Mouse (Mus musculus) heart, adult 11 months (tissue): ENCODE measurements around the gene Bri3bp.
"Not testable (repeated sequence)": the region's sequence is repeated elsewhere in the genome, so short reads cannot be mapped to it uniquely, and the experiment has no call there.

Experiments used
- DNase-seq: peaks from one replicate; pipeline ENCODE4 v3.0.0; 2022

The Bri3bp gene

GRCm38 (mm10) chr5:125486088-125486487 lies 44.7 kb downstream of the Bri3bp start:
- no peak for DNase-seq

- DNase-seq: peak; percentile 82
These were observed 46.2 kb downstream of the Bri3bp start for GRCm38 (mm10) chr5:125487375-125488115.

GRCm38 (mm10) chr5:125488116-125488455 lies 46.7 kb downstream of the Bri3bp start:
- peak; percentile 86 for DNase-seq

GRCm38 (mm10) chr5:125488953-125489352 lies 47.6 kb downstream of the Bri3bp start:
- not testable (repeated sequence) for DNase-seq

DNA sequence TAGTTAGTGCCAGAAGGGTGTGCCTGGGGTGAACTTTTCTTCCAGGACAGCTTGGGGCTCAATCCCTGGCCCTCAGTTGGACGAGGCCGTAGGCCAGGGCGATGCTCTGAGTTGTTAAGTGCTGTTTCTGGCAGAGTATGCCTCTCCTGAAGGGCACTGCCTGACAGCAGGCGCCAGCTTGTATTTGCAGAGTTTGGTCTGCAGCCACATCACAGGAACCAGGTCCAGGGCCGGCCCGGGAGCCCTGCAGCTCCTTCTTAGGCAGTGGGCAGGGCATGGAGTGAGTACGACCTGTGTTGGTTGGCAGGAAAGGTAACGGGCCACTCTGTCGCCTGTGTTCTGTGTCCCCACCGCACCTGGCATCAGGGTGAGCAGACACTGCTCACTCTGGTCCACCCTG lies 49.7 kb downstream of the Bri3bp start:
- DNase-seq: peak; percentile 98

DNA sequence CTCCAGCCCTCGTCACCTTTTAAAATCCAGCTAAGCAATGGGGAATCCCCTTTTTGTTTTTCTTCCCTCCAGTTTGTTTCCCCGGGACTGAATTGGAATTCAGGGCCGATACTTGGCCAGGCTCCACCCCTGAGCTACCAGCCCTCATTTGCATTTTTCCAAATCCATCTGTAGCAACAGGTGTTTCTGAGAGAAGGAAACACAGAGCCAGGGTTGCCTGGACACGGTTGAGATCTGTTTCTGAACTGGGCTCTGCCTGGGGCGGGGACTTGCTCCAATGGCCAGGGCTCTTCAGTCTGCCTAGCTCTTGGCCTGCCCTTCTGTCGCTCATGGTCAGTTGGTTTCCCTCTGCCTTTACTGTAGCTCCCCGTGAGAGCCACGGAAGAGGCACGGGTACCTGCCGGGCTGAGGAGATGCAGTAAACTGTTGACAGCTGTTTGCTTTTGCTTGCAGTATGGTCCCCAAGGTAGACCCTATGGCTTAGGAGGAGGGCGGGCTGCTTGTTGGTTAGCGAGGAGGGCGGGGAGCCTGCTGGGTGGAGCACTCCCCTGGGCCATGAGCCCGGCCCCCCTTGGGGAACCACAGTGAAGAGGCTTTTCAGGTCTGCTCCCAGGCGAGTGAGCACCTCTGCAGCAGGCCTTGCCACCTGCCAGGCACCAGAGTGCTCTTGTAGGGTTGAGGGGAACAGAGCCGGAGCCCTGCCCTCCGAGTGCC lies 51.2 kb downstream of the Bri3bp start:
- no peak for DNase-seq

DNA sequence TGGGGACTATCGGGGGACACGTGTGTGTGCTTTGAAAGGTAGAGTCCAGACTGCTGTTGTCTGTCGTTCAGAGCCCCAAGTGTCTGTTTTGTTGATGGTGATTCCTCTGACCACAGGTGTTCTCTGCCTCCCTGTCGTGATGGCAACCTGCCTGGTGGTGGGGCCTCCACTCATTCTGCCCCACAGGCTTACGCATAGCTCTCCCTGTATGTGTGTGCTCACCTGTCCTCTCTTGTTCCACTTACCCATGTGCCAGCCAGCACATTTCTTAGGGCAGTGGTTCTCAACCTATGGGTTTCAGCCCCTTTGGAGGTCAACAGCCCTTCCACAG lies 51.7 kb downstream of the Bri3bp start:
- no peak for DNase-seq

DNA sequence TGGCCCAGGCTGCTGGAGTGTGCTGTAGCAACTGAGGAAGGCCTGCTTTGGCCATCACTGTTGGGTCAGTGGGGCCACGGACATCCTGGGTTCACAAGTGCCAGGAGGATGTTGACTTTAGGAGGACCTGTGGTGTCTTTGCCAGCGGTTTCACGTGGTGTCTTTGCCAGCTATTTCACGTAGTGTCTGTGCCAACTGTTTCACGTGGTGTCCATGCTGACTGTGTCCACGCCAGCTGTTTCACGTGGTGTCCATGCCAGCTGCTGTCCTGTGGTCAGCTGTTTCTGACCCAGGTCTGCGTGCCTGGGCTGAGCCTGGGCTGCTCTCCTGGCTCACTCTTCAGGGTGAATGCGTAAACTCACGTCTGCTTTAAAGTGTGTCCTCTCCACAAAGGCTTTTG lies 54.3 kb downstream of the Bri3bp start:
- DNase-seq: peak; percentile 95

- peak; percentile 94 for DNase-seq
These were observed 56.6 kb downstream of the Bri3bp start for GRCm38 (mm10) chr5:125497821-125498600.

DNA sequence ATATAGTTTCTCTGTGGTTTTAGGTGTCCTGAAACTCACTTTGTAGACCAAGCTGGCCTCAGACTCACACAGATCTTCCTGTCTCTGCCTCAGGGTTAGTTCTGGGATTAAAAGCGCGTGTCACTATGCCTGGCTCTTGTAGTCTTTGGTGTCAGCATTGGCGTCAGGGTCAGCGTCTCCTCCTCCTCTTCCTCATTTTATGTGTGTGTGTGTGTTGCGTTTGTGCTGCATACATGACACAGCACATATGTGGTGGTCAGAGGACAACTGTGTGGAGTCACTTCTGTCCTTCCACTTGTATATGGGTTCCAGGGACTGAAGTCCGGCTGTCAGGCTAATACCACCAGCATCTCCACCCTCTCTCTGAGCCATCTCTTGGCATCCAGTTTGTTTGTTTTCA lies 60.1 kb downstream of the Bri3bp start:
- DNase-seq: no peak

GRCm38 (mm10) chr5:125502186-125502585 lies 60.8 kb downstream of the Bri3bp start:
- no peak for DNase-seq

GRCm38 (mm10) chr5:125503628-125504027 lies 62.3 kb downstream of the Bri3bp start:
- no peak for DNase-seq

DNA sequence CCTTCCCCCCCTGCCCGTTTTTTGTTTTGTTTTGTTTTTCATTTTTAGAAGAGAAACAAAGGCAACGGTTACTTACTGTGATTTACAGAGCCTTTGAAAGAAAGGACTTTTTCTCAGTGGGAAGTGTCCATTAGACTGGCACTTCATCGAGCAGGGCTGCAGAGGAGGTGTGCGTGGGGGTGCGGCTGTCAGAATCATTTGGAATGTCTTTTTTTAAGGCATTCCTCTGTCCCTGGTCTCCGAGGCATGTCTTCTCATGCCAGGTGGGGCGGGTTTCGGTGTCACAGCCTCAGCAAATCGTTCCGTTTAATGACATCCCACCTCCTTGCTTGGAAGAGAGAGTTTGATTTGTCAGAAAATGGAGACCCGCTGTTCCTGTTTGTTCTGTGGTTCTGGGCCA lies 63.3 kb downstream of the Bri3bp start:
- DNase-seq: no peak

- DNase-seq: no peak
These were observed 64.6 kb downstream of the Bri3bp start for GRCm38 (mm10) chr5:125505968-125506367.

- DNase-seq: no peak
These were observed 66.2 kb downstream of the Bri3bp start for GRCm38 (mm10) chr5:125507582-125507981.

- no peak for DNase-seq
These were observed 66.6 kb downstream of the Bri3bp start for GRCm38 (mm10) chr5:125508006-125508405.

GRCm38 (mm10) chr5:125509541-125509940 lies 68.2 kb downstream of the Bri3bp start:
- DNase-seq: no peak
